Mouse (Mus musculus): ENCODE data around the gene Tbc1d10c. TPM values are rescaled to one million over a fixed set of nuclear protein-coding genes. Genes with fewer than 3 reads are reported as not detected.

Tbc1d10c gene
- polyA plus RNA-seq, 1 experiment from 2014 or later, result 2.2 TPM

DNA sequence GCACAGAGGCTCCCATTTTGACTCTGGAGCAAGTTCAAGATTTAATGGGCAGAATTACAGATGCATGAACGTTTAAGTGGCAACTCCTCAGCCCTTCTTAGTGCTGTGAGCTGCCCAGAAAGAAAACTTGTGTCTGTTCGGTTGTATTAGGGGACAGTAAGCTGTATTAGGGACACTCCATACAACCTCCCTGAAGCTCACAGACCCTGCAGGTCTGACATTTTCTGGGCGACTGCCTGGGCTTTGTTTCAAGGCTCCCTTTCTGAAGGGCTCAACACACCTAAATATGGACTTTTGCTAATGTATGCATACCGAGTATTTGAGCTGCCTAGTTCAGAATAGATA lies 27.6 kb downstream of the Tbc1d10c start:
- H3K27ac ChIP-seq (replicated peaks in 1 of 2; ENCODE audit: control insufficient read depth in 1 of 2, insufficient read depth in 1 of 2, low read depth in 2 of 2, low read length in 2 of 2), result peak overlapping the region in 1 of 2 experiments; percentile 37; a peak in 1 of 4 replicates
- no peaks in the 10 kb centered on the region for H3K9me3 ChIP-seq (ENCODE audit: control insufficient read depth, low read length)
- H3K9ac ChIP-seq (ENCODE audit: low read length), result peak overlapping the region; percentile 90
- H3K27me3 ChIP-seq (ENCODE audit: control insufficient read depth, insufficient read depth, low read length), result no peaks in the 10 kb centered on the region
- no peak for ATAC-seq (ENCODE audit: insufficient number of reproducible peaks, insufficient read depth, low FRiP score, low read depth)
- 33% methylated on average over 4 of the region's 4 CpGs for WGBS
- peaks cover 14 to 21% of the 10 kb centered on the region in 2 experiments; a peak in 3 of 4 replicates for H3K4me1 ChIP-seq (ENCODE audit: control insufficient read depth in 2 of 2, insufficient read depth in 2 of 2, low read length in 2 of 2)
- peaks cover 33% of the 10 kb centered on the region for H3K36me3 ChIP-seq (ENCODE audit: control insufficient read depth, insufficient read depth, low read length)
- peak overlapping the region; percentile 63 to 78 for H3K4me3 ChIP-seq (ENCODE audit: control insufficient read depth in 1 of 2, insufficient read depth in 1 of 2, low read depth in 1 of 2, low read length in 2 of 2)
- H3K4me2 ChIP-seq (ENCODE audit: low read length), result peak overlapping the region; percentile 95

DNA sequence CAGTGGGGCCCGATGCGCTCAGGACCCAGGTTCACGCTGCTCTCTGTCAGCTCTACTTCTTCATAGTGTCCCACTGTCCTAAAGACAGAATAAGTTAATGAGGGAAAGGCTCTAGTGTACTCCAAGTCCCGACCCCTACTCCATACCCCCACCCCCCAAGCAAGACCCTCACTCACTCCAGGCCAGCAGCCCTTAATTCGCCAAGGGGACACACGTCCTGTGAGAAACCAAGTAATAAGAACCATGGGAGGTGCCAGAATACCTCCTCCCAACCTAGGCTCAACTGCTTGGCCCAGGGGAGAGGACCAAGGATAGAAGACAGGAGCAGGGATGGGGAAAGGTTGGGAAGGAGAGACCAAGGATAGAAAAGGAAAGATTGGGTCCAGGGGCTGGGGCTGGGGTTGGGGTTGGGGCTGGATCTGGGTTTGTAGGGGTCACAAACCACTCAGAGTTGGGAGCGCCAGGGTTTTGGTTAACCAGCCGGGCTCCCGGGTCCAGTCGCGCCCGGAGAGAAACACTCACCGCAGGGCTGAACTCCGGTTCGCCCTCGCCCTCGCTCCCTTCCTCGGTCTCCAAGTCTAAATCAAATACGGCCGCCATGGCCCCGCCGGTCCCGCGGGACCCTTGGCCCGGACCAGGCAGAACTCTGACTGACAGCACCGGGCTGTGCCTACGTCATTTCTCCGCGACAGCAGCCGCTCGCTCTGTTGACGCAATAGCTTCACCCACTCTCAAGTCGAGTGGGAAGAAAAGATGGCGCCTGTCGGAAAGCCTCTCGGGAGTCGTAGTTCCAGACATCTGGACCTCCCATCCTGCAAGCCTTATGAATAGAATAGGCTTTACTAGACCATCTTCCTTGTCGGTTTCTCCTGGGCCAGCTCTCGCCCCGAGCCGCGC lies 28.2 kb downstream of the Tbc1d10c start, which contains the start of gene Rps6kb2:
TSS of gene Rps6kb2 (minus strand) at position 709 of the 897 bp plus-strand sequence.
- no peaks in the 10 kb centered on the region for H3K9me3 ChIP-seq (ENCODE audit: control insufficient read depth, low read length)

DNA sequence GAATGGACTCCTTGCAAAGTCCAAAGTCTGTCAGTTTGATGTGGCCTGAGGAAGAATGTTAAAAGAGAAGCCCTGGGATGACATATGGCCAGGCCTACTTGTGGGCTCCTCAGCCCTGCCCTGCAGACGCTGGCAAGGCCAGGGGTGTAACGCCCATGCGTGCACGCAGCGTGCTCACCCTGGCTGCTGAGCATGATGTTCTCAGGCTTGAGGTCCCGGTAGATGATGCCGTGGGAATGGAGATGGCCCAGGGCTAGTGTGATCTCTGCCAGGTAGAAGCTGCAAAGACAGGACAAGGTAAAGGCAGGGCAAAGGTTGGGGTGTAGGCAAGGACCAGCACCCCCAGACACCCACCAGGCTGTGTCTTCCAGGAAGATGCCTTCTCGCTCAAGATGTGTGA lies 32.0 kb downstream of the Tbc1d10c start:
- no peak overlapping the region for H3K9ac ChIP-seq (ENCODE audit: low read length)
- WGBS, result 90% methylated on average over 8 of the region's 8 CpGs
- H3K4me2 ChIP-seq (ENCODE audit: low read length), result no peak overlapping the region
- H3K27me3 ChIP-seq (ENCODE audit: control insufficient read depth, insufficient read depth, low read length), result no peaks in the 10 kb centered on the region
- peaks cover 4 to 8% of the 10 kb centered on the region in 2 experiments; a peak in 3 of 4 replicates for H3K4me1 ChIP-seq (ENCODE audit: control insufficient read depth in 2 of 2, insufficient read depth in 2 of 2, low read length in 2 of 2)
- no peak overlapping the region for H3K27ac ChIP-seq (replicated peaks in 1 of 2; ENCODE audit: control insufficient read depth in 1 of 2, insufficient read depth in 1 of 2, low read depth in 2 of 2, low read length in 2 of 2)
- no peaks in the 10 kb centered on the region for H3K9me3 ChIP-seq (ENCODE audit: control insufficient read depth, low read length)
- peaks cover 70% of the 10 kb centered on the region for H3K36me3 ChIP-seq (ENCODE audit: control insufficient read depth, insufficient read depth, low read length)
- ATAC-seq (ENCODE audit: insufficient number of reproducible peaks, insufficient read depth, low FRiP score, low read depth), result no peak
- no peak overlapping the region for H3K4me3 ChIP-seq (ENCODE audit: control insufficient read depth in 1 of 2, insufficient read depth in 1 of 2, low read depth in 1 of 2, low read length in 2 of 2)

More for the DNA sequence above, 28.2 kb downstream of the Tbc1d10c start, which contains the start of gene Rps6kb2:
- H3K4me2 ChIP-seq (ENCODE audit: low read length), result peak within 1 kb of the TSS; percentile 95
- 7% methylated on average over 42 of the region's 42 CpGs for WGBS
- peak within 1 kb of the TSS; percentile 63 to 78 for H3K4me3 ChIP-seq (ENCODE audit: control insufficient read depth in 1 of 2, insufficient read depth in 1 of 2, low read depth in 1 of 2, low read length in 2 of 2)
- peaks cover 14 to 21% of the 10 kb centered on the region in 2 experiments; a peak in 3 of 4 replicates for H3K4me1 ChIP-seq (ENCODE audit: control insufficient read depth in 2 of 2, insufficient read depth in 2 of 2, low read length in 2 of 2)
- H3K27me3 ChIP-seq (ENCODE audit: control insufficient read depth, insufficient read depth, low read length), result no peaks in the 10 kb centered on the region
- peak; percentile 70 for ATAC-seq (ENCODE audit: insufficient number of reproducible peaks, insufficient read depth, low FRiP score, low read depth)
- H3K36me3 ChIP-seq (ENCODE audit: control insufficient read depth, insufficient read depth, low read length), result peaks cover 39% of the 10 kb centered on the region
- peak within 1 kb of the TSS; percentile 90 for H3K9ac ChIP-seq (ENCODE audit: low read length)
- H3K27ac ChIP-seq (replicated peaks in 1 of 2; ENCODE audit: control insufficient read depth in 1 of 2, insufficient read depth in 1 of 2, low read depth in 2 of 2, low read length in 2 of 2), result peak within 1 kb of the TSS in 1 of 2 experiments; percentile 37; a peak in 1 of 4 replicates

DNA sequence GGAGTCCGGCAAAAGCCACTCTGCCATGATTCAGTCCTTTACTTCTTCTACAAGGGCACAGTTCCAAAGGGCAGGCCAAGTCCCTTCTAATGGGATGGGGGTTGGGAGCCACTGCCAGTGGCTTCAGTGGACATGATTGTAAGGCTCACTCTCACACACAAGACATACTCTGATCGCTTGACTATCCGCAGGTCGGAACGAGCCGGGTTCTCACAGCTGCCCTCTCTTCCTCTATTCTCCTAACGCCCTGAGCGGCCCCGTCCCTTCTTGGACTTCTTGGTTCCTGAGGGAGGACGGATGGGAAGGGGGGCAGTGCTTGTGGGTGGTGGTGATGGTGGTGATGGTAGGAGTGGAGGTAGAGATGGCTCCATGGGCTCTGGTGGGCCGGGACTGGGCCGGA lies 34.3 kb downstream of the Tbc1d10c start:
- H3K27ac ChIP-seq (replicated peaks in 1 of 2; ENCODE audit: control insufficient read depth in 1 of 2, insufficient read depth in 1 of 2, low read depth in 2 of 2, low read length in 2 of 2), result no peak overlapping the region
- 85% methylated on average over 12 of the region's 12 CpGs for WGBS
- no peaks in the 10 kb centered on the region for H3K27me3 ChIP-seq (ENCODE audit: control insufficient read depth, insufficient read depth, low read length)
- H3K4me1 ChIP-seq (ENCODE audit: control insufficient read depth in 2 of 2, insufficient read depth in 2 of 2, low read length in 2 of 2), result peaks cover 2 to 3% of the 10 kb centered on the region in 2 experiments; a peak in 3 of 4 replicates
- no peaks in the 10 kb centered on the region for H3K9me3 ChIP-seq (ENCODE audit: control insufficient read depth, low read length)
- H3K4me2 ChIP-seq (ENCODE audit: low read length), result no peak overlapping the region
- H3K36me3 ChIP-seq (ENCODE audit: control insufficient read depth, insufficient read depth, low read length), result peaks cover 88% of the 10 kb centered on the region
- H3K4me3 ChIP-seq (ENCODE audit: control insufficient read depth in 1 of 2, insufficient read depth in 1 of 2, low read depth in 1 of 2, low read length in 2 of 2), result no peak overlapping the region
- no peak overlapping the region for H3K9ac ChIP-seq (ENCODE audit: low read length)
- ATAC-seq (ENCODE audit: insufficient number of reproducible peaks, insufficient read depth, low FRiP score, low read depth), result no peak

DNA sequence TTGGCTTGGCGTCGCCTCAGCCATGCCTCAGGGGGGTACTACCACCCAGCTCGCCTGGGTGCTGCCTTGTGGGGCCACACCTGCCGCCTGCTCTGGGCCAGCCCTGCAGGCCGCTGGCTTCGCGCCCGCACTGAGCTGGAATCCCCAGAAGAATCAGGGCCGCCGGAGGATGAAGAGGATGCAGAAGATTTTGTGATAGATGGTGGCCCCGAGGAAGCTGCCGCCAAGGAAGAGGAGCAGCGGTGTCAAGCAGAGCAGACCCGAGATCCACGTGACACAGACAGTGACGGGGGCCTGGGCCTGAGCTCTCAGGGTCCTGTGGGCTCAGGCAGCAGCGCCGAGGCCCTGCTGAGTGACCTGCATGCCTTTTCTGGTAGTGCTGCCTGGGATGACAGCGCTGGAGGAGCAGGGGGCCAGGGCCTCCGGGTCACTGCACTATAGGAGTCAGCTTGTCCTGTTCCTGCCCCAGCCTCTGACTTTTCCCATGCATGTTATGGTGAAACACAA lies 35.0 kb downstream of the Tbc1d10c start:
- H3K4me1 ChIP-seq (ENCODE audit: control insufficient read depth in 2 of 2, insufficient read depth in 2 of 2, low read length in 2 of 2), result peaks cover 3 to 9% of the 10 kb centered on the region in 2 experiments; a peak in 3 of 4 replicates
- ATAC-seq (ENCODE audit: insufficient number of reproducible peaks, insufficient read depth, low FRiP score, low read depth), result no peak
- H3K4me3 ChIP-seq (ENCODE audit: control insufficient read depth in 1 of 2, insufficient read depth in 1 of 2, low read depth in 1 of 2, low read length in 2 of 2), result no peak overlapping the region
- peaks cover 87% of the 10 kb centered on the region for H3K36me3 ChIP-seq (ENCODE audit: control insufficient read depth, insufficient read depth, low read length)
- no peak overlapping the region for H3K4me2 ChIP-seq (ENCODE audit: low read length)
- H3K9me3 ChIP-seq (ENCODE audit: control insufficient read depth, low read length), result no peaks in the 10 kb centered on the region
- H3K27ac ChIP-seq (replicated peaks in 1 of 2; ENCODE audit: control insufficient read depth in 1 of 2, insufficient read depth in 1 of 2, low read depth in 2 of 2, low read length in 2 of 2), result no peak overlapping the region
- whole genome bisulfite sequencing, result 65% methylated on average over 20 of the region's 20 CpGs
- H3K27me3 ChIP-seq (ENCODE audit: control insufficient read depth, insufficient read depth, low read length), result no peaks in the 10 kb centered on the region
- H3K9ac ChIP-seq (ENCODE audit: low read length), result no peak overlapping the region

DNA sequence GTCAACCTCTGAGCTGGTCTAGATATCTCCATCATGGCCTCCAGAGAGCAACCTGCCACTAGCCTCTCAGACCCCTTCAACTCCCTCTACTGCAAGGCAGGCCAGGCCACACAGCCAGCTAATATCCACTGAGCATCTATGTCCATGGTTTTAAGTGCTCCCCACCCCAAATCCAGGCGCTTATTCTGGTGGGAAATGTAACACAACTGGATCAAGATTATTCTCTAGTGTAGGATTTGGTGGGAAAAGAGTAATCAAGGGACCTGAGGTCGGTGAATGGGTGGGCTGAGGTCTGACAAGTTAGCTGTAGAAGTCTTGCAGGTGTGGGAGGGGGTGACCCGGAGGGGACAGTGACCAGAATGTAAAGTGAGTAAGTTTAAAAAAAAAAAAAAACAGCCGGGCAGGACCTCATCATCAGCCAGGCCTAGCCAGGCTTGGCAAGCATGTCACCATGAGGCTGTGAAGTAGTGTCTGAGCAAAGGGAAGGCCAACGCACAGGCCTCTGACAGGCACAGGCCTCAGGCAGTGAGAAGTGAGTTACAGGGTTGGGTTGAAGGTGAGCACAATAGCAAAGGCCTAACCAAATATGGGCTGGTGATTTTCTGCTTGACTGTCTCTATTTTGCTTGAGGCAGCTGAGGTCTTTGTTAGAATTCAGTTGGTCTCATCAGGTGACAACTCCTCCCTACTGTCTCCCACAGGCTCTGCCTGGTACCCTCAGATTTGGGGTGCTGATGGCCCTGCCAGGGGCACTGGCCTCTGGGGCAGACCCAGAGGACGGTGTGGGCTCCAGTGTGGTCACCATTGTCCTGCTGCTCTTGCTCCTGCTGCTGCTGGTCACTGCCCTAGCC lies 35.6 kb downstream of the Tbc1d10c start:
- Histone ChIP-seq H3K27ac (replicated peaks in 1 of 2; ENCODE audit: control insufficient read depth in 1 of 2, insufficient read depth in 1 of 2, low read depth in 2 of 2, low read length in 2 of 2) (no peak overlapping the region), H3K4me2 (ENCODE audit: low read length) (no peak overlapping the region), H3K36me3 (ENCODE audit: control insufficient read depth, insufficient read depth, low read length) (peaks cover 87% of the 10 kb centered on the region), H3K4me3 (ENCODE audit: control insufficient read depth in 1 of 2, insufficient read depth in 1 of 2, low read depth in 1 of 2, low read length in 2 of 2) (no peak overlapping the region), H3K27me3 (ENCODE audit: control insufficient read depth, insufficient read depth, low read length) (no peaks in the 10 kb centered on the region), H3K4me1 (ENCODE audit: control insufficient read depth in 2 of 2, insufficient read depth in 2 of 2, low read length in 2 of 2) (peaks cover 3 to 11% of the 10 kb centered on the region in 2 experiments; a peak in 3 of 4 replicates), H3K9me3 (ENCODE audit: control insufficient read depth, low read length) (no peaks in the 10 kb centered on the region), H3K9ac (ENCODE audit: low read length) (no peak overlapping the region)
- WGBS, result 84% methylated on average over 6 of the region's 6 CpGs
- no peak for ATAC-seq (ENCODE audit: insufficient number of reproducible peaks, insufficient read depth, low FRiP score, low read depth)

All from heart, embryonic 14.5 days (tissue).